Mouse (Mus musculus) small intestine, adult 2 months (tissue): ENCODE data around the gene Gm10160.

Experiments used
- CTCF ChIP-seq: fragments of 200-500 bp; IDR thresholded peaks from 2 replicates; pipeline ENCODE4 v1.5.1; 2012; ENCODE audit warnings: low read depth, mild to moderate bottlenecking, control low read depth, inconsistent platforms, low read length, moderate library complexity, mixed read lengths; ENCODE audit not compliant: insufficient replicate concordance, insufficient read length; ENCODE audit errors: extremely low read depth
- POLR2A ChIP-seq: fragments of 200-500 bp; IDR thresholded peaks from 2 replicates; pipeline ENCODE4 v1.6.1; 2012; ENCODE audit warnings: low read depth, mild to moderate bottlenecking, control low read depth, inconsistent platforms, low read length, moderate library complexity

- TF ChIP-seq CTCF (no peak), POLR2A (no peak)
Observed at GRCm38 (mm10) chr7:81842998-81843397, 12.6 kb downstream of the Gm10160 start.
